Mouse (Mus musculus) liver, postnatal 0 days (tissue): Measurements from ENCODE around the gene Cep55.

ENCODE experiments used
- CTCF ChIP-seq: sonication (generic); IDR thresholded peaks from 2 replicates; pipeline ENCODE4 v1.5.1; 2016; ENCODE audit warnings: antibody characterized with exemption, low read depth
- EP300 ChIP-seq: IDR thresholded peaks from 2 replicates; pipeline ENCODE4 v1.6.1; 2016; ENCODE audit warnings: antibody characterized with exemption, low read depth, mild to moderate bottlenecking

DNA sequence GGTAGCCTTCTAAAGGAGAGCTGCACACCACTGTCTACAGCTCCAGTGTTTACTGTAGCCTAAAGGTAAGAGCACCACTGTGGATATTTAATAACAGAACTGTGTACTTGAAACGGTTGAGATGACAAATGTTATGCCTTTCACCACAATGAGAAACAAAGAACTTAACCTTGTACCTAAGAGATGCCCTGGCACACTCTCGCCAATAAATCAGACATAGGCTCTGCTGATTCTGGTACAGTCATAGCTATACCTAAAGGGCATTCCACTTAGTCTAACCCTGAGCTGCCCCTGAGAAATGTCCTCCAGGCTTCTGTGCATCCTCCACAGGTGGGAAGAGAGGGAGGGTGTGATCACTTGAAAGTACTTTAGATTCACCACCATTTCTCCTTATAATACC is 20.1 kb upstream of the Cep55 start:
- TF ChIP-seq CTCF (no peak), EP300 (no peak)
